Mouse (Mus musculus) gastrocnemius, postnatal 4 days (tissue): ENCODE measurements at regions not wholly inside any gene's neighbourhood (a gene's known extent, or its start where the extent isn't known, plus 50 kb on each side); places are given as distances from the start of the nearest gene placed in this dataset.

Source experiments
- DNase-seq, 2 experiments: peaks; one replicate each; pipeline ENCODE4 v3.0.0; 2021 to 2022; ENCODE audit warnings: low spot score in 2 of 2, mixed read lengths in 2 of 2

- peak in 1 of 2 experiments; percentile 12 for DNase-seq
Observed at GRCm38 (mm10) chr5:47608318-47608717, 374.6 kb upstream of the Slit2 start.
